Mouse (Mus musculus): ENCODE results near the gene Wdr24.

Gene Wdr24

DNA sequence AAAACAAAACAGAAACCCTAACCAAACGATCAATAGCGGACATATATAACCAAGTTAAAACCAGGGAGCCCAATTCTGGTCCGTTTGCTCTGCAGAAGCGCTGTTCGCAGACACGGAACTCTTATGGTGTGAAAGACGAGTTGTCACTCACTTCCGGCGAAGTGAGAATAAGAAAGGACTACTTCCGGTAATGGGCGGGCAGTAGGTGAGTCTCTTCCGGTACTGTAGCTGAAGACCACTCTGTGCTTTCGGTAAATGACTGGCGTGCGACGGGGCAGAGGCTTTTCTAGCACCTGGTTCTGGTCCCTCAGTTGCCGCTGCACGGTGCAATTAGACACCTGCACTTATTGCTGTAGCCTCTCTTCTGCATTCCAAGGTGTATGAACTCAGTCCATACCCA, at the start of gene Wdr24:
Gene Wdr24 (plus strand): TSS at position 176 of the 400 bp plus-strand sequence.
- in situ Hi-C loops (cut with MboI, MseI) = no loop called here

GRCm38 (mm10) chr17:25775318-25776062, 47.9 kb upstream of the Wdr24 start:
- in situ Hi-C loops (cut with MboI, MseI) = no loop called here

GRCm38 (mm10) chr17:25777948-25778347, 45.5 kb upstream of the Wdr24 start:
- in situ Hi-C loops (cut with MboI, MseI) = no loop called here

- in situ Hi-C loops (cut with MboI, MseI) = loop anchor here (5.0 kb wide), 1 partner anchor 44 kb away; the partner anchor contains the start of gene Mslnl
These were observed 42.1 kb upstream of the Wdr24 start for GRCm38 (mm10) chr17:25781339-25781738.

DNA sequence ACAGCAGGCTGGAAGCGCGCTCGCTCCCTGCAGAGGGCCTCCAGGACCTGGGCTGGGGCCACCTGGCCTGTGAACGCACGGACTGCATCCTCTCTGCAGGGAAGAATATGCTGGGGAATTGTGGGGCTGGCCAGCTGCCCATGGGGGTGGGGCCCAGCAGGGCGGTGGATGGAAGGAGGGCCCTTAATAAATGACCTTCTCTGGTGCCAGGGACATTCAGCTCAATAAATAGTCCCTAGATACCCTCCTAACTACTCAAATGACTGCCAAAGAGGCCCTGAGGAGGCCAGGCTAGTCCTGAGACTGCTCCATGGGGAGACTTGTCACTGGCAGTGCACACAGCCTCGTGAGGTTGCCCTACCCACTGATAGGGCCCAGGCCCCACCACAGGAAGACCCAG, 40.3 kb upstream of the Wdr24 start:
- in situ Hi-C loops (cut with MboI, MseI) = loop anchor here (5.0 kb wide), 1 partner anchor 46 kb away; the partner anchor contains the start of gene Mslnl

DNA sequence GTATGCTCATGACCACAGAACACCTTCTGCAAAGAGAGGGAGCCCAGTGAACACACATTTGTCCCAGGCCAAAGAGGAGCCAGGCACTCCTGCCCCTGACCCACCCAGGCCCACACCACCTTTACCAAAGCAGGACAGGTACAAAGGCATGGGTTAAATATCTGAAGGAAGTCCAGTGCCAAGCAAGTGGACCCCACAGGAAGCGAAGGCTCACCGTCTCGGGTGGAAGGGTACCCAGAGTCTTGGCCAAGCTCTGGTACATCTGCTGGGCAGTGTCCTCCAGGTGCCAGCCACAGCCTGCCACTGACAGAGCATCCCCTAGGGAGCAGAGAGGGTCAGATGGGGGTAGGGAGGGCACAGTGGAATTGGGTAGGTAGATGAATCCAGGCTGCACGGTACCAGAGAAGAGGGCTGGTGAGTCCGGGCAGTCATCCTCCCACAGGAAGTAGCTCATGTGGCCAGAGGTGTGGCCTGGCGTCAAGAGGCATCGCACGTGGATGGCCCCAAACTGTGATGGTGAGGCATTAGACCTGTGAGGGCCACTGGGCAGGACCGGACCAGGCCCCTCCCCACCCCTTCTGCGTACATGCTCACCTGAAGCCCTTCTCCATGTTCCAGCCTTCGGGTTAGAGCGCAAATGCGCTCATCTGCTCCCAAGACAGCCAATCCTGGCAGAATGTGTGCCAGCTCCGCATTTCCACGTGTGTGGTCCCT, 39.4 kb upstream of the Wdr24 start:
- in situ Hi-C loops (cut with MboI, MseI) = loop anchor here (5.0 kb wide), 1 partner anchor 47 kb away; the partner anchor contains the start of gene Mslnl

- in situ Hi-C loops (cut with MboI, MseI) = no loop called here
These were observed 38.1 kb upstream of the Wdr24 start, which contains the start of gene Haghl for GRCm38 (mm10) chr17:25785281-25785745. Gene Haghl (minus strand): TSS chr17:25785673.

GRCm38 (mm10) chr17:25786280-25786679, 37.1 kb upstream of the Wdr24 start, which contains the start of gene Ccdc78:
Gene Ccdc78 (plus strand): TSS chr17:25786580.
- in situ Hi-C loops (cut with MboI, MseI) = no loop called here

DNA sequence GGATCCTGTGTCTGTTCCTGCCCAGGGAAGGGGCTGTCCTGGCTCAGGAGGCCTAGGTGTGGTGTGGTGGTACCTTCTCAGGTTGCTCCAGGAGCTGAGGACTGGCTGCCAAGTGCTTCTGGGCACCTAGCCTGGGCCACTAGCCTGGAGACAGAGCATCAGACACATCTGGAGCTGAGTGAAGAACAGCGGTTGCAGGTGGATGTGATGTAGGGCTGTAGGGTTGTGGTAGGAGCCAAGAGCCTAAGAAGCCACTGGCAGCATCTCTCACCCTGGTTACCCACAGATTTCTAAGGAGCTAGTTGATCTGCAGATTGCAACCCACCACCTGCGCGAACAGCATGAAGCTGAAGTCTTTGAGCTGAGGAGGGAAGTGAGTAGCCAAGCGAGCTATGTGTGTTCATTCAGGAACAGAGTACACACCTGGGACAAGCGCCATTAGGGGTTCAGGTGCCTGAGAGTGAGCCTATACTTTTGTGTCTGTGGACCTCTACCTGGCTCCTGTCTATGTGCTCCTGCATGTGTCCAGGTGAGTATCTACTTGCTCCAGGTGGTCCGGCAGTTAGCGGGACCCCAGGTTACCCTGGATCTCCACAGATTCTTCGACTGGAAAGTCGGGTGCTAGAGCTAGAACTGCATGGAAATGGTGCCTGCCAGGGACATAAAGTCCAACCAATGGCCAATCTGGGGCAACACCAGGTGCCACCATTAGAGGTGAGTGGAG, 36.5 kb upstream of the Wdr24 start:
- in situ Hi-C loops (cut with MboI, MseI) = no loop called here

DNA sequence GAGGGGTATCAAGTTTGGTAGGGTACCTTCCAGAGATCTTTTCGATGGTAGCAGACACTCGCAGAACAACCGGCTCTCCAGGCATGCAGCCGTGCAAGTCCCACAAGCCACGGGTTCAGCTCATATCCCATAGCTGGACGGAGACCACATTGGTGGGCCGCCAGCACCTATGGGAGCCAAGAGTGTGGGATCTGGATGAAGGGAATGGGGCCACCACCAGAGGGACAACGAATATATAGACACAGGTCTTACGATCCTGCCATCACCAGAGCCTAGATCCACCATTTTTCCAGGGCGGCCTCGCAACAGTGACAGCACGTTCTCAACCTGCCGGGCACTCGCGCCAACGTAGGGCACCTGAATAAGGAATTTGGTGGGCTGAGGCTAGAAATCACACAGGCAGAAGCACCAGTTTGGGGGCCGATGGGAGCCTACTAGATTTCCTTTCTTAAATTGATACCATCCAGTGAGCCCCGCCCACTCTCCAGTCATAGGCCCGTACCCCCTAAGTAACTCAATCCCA, 32.0 kb upstream of the Wdr24 start:
- in situ Hi-C loops (cut with MboI, MseI) = no loop called here

GRCm38 (mm10) chr17:25791843-25792527, 31.4 kb upstream of the Wdr24 start:
- in situ Hi-C loops (cut with MboI, MseI) = no loop called here

GRCm38 (mm10) chr17:25792615-25793014, 30.8 kb upstream of the Wdr24 start, which contains the start of gene Fam173a:
Gene Fam173a (minus strand): TSS chr17:25792901.
- in situ Hi-C loops (cut with MboI, MseI) = no loop called here

DNA sequence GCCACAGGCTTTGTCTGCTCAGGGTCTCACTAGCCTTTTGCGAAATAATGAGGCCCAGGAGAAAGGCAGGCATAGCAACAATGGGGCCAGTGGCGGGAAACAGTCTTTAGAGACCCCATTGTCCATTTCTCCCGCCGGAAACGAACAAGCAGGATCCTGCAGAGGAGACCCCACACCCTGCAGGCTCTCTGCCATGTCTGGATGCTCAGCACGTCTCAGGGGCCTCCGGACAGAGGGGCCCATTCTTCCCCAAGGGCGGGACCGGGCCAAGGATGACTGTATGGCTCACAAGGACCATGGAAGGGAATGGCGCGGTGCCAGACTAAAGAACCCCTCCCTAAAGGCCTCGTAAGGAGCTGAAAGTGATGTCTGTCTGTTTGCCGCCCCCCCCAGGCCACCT, 29.2 kb upstream of the Wdr24 start:
- in situ Hi-C loops (cut with MboI, MseI) = no loop called here

GRCm38 (mm10) chr17:25794998-25795397, 28.4 kb upstream of the Wdr24 start:
- in situ Hi-C loops (cut with MboI, MseI) = no loop called here

DNA sequence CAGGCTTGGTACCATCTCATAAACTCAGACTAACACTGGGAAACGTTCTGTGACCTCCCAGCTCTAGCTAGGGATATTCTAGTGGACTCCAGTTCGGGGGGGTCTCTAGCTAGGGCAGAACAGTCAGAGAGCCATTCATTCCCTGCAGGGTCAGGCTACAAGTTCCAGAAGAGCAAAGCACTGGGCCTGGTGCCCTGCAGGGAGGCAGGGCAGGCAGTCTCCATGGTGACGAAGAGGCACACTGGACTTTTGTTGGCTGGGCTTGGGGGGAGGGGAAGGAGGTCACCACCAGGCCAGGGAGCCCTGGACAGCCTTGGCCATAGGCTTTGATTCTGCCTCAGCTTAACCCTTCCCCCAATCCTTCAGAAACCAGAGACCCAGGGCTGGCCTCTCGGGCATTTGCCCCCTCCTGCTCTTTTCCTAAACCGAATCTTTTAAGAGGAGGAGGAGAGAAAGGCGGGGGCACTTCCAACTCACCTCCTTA, 27.8 kb upstream of the Wdr24 start, which contains the start of gene AC134908.4:
Gene AC134908.4 (minus strand): TSS at position 51 of the 484 bp plus-strand sequence.
- in situ Hi-C loops (cut with MboI, MseI) = no loop called here

- in situ Hi-C loops (cut with MboI, MseI) = no loop called here
These were observed 27.1 kb upstream of the Wdr24 start for GRCm38 (mm10) chr17:25796211-25796771.

DNA sequence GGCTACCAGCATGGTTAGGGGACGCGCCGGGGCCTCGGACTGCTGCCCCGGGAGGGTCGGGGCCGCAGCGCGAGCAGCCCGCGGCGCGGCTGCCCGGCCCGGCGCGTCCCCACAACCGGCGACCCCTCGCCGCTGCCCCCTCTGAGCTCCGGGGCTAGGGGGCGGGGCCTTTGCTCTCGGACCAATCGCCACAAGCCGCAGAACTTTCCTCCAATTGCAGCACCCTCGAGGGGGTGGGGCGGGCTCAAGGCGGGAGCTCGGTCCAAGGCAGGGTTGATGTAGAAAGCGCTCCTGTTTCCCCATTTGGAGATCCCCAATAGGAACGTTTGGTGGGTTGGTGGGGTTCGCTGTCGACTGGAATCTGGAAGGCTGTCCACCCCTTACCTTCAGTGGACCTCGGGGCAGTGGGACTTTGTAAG, 26.5 kb upstream of the Wdr24 start, which contains the start of gene Metrn:
Gene Metrn (minus strand): TSS at position 186 of the 419 bp plus-strand sequence.
- in situ Hi-C loops (cut with MboI, MseI) = no loop called here

- in situ Hi-C loops (cut with MboI, MseI) = no loop called here
These were observed 22.4 kb upstream of the Wdr24 start for GRCm38 (mm10) chr17:25801029-25801428.

DNA sequence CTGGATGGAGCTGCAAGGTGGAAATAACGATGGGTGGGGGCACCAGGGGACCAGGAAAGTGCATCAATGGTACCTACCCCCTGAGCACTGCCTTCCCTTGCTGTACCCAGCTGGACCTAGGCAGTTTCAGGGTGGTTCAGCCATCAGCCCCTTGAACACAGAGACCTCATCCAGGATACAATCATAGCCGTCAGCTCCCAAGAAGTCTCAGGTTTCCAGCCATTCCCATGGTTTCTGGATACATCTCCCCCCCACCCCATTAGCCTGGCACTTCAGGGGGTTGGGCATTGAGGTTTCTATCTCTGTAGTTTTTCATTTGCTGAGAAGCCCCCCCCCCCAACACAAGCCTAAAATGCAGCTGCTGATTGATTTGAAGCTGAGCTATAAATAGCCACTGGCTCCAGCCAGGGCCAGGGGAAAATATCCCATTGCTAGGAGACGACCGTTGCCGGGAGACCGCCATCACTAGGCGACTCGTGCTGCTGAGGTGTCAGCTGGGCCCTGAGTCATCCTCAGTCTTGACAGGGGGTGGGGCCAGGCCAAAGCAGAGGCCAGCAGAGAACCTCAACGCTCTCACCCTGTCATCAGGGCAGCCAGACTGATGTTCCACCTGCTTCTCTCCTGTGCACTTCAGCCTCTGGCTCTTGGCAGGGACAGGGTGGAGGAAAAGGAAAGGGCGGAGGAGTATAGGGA, 20.5 kb upstream of the Wdr24 start:
- in situ Hi-C loops (cut with MboI, MseI) = no loop called here

GRCm38 (mm10) chr17:25806507-25806906, 16.9 kb upstream of the Wdr24 start:
- in situ Hi-C loops (cut with MboI, MseI) = no loop called here

Measured in T-helper 2 cell (primary cell).